Mouse (Mus musculus): ENCODE results near the gene Foxn1. TPM values are rescaled to one million over a fixed set of nuclear protein-coding genes. Genes with fewer than 3 reads are reported as not detected.

The Foxn1 gene
- polyA plus RNA-seq, 1 experiment from 2014 or later = 1.6 TPM

DNA sequence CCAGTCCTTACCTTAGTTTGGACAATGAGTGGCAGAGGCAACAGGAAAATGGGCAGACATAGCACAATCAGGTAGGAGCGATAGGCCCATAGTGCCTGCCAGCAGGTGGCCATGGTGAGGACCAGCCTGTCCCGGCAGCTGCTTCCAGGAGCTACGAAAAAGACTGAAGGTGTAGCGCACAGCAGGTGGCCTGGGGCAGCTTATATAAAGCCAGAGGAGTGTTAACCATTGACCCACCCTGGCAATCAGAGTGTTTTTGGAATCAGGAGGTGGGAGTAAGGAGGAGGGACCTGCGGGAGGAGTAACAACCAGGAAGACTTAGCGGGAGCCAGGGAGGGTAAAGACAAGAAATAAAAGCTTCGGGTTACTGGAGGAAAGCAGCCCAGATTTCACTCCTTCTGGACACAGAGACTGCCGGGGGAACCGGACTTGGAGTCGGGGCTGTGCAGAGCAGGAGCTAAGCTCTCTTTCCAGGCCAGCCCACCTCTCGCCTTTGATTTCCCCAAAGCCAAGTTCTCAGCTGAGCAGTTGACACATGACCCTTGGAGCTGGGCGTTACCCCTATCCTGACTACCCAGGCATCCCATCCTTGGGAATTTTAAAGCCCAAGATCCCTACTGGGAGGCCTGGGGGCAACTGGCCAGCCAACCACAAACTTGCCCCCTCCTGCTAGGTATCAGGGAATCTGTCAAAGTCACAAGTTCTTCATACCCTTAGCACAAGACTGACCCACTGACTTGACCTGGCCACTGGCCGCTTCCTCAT, 35.9 kb upstream of the Foxn1 start, which contains the start of gene Slc13a2:
Slc13a2 (minus strand) TSS at position 163 of the 765 bp plus-strand sequence.
- 24% methylated on average over 13 of the region's 13 CpGs for WGBS

DNA sequence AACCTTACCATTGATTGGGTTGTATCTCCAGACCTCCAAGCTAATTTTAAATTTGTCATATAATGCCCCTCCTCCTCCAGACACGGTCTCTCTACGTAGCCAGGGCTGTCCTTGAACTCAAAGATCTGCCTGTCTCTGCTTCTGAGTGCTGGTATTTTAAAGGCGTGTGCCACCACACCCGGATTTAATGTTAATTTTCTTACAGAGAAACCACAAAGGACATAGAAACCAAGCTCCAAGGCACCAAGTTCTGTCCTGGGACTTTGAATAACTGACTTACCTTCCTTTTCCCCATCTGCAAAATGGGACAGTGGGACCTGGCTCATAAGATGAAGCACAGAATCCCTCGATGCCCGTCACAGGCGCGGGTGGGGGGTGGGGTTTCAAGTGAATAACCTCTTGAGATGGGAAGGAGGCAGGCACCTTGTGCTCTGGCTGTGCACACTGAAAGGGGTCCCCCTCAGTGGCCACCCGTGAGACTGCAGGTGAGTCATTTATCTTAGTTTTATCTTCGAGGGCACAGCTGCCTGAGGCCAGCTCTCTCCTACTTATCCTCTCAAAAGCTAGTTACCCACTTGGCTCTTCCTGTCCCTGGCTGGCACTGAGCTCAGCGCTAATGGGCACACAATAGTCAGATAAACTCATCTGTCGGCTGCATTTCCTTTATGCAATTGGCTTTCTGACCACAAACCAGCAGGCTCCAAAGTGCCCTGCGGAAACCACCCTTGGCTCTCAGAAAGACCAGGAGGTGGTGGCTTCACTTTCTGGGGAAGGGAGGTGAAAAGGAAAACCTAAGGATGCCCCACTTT, 35.0 kb upstream of the Foxn1 start:
- no peak overlapping the region for H3K27ac ChIP-seq (replicated peaks; ENCODE audit: low read depth, low read length)

More for the DNA sequence above, 35.9 kb upstream of the Foxn1 start, which contains the start of gene Slc13a2:
- DNase-seq (ENCODE audit: low spot score) (no peak), ATAC-seq (ENCODE audit: low read depth) (no peak)
- Histone ChIP-seq H3K4me3 (ENCODE audit: low read depth, low read length) (no peak within 1 kb of the TSS), H3K4me2 (ENCODE audit: low read depth, low read length) (no peak within 1 kb of the TSS), H3K9me3 (ENCODE audit: control insufficient read depth, low read length) (no peaks in the 10 kb centered on the region), H3K4me1 (ENCODE audit: control insufficient read depth, insufficient read depth, low read length) (no peaks in the 10 kb centered on the region), H3K9ac (ENCODE audit: low read depth, low read length) (no peak within 1 kb of the TSS), H3K36me3 (ENCODE audit: control insufficient read depth, insufficient read depth, low read length) (no peaks in the 10 kb centered on the region), H3K27me3 (replicated peaks; ENCODE audit: control insufficient read depth, insufficient read depth, low read length) (no peaks in the 10 kb centered on the region), H3K27ac (replicated peaks; ENCODE audit: low read depth, low read length) (no peak within 1 kb of the TSS)

DNA sequence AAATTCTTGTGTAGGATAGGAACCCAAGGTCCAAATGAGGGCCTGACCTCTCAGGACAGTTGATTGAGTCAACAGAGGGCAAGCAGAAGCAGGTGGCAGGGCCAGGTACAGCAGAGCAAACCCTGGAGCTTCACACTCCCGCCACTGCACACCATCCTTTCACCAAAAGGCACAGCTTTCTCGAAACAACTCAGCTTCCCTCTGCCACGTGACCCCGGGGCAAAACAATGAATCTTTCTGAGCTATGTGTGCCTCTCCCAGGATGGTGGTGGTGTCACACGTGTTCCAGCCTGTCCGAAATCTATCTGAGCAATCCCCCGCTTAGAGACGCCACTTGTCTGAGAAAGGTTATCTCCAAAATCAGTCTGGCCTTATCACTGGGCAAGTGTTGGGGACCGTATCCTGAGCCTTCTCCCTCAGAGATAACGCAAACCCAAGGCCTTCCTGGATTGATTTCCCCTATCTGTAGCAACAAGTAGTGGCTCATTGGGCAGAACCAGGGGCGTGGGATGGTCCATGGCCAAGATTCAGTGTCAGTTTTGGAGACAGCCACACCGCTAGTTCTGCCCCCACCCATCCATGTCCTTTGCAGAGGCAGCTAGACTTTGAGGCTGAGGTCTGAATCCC, 34.0 kb upstream of the Foxn1 start:
- Histone ChIP-seq H3K4me2 (ENCODE audit: low read depth, low read length) (no peak overlapping the region), H3K4me1 (ENCODE audit: control insufficient read depth, insufficient read depth, low read length) (no peaks in the 10 kb centered on the region), H3K4me3 (ENCODE audit: low read depth, low read length) (no peak overlapping the region), H3K27ac (replicated peaks; ENCODE audit: low read depth, low read length) (no peak overlapping the region), H3K9me3 (ENCODE audit: control insufficient read depth, low read length) (no peaks in the 10 kb centered on the region), H3K9ac (ENCODE audit: low read depth, low read length) (no peak overlapping the region), H3K27me3 (replicated peaks; ENCODE audit: control insufficient read depth, insufficient read depth, low read length) (no peaks in the 10 kb centered on the region), H3K36me3 (ENCODE audit: control insufficient read depth, insufficient read depth, low read length) (no peaks in the 10 kb centered on the region)
- DNase-seq (ENCODE audit: low spot score) (no peak), ATAC-seq (ENCODE audit: low read depth) (no peak)
- 71% methylated on average over 12 of the region's 12 CpGs for WGBS

More for the DNA sequence above, 35.0 kb upstream of the Foxn1 start:
- Histone ChIP-seq H3K9ac (ENCODE audit: low read depth, low read length) (no peak overlapping the region), H3K9me3 (ENCODE audit: control insufficient read depth, low read length) (no peaks in the 10 kb centered on the region), H3K4me3 (ENCODE audit: low read depth, low read length) (no peak overlapping the region), H3K4me1 (ENCODE audit: control insufficient read depth, insufficient read depth, low read length) (no peaks in the 10 kb centered on the region), H3K4me2 (ENCODE audit: low read depth, low read length) (no peak overlapping the region), H3K36me3 (ENCODE audit: control insufficient read depth, insufficient read depth, low read length) (no peaks in the 10 kb centered on the region), H3K27me3 (replicated peaks; ENCODE audit: control insufficient read depth, insufficient read depth, low read length) (no peaks in the 10 kb centered on the region)
- ATAC-seq (ENCODE audit: low read depth) = no peak
- no peak for DNase-seq (ENCODE audit: low spot score)
- WGBS = 64% methylated on average over 13 of the region's 13 CpGs

- no peak overlapping the region for H3K27ac ChIP-seq (replicated peaks; ENCODE audit: low read depth, low read length)
- no peak overlapping the region for H3K4me2 ChIP-seq (ENCODE audit: low read depth, low read length)
- H3K27me3 ChIP-seq (replicated peaks; ENCODE audit: control insufficient read depth, insufficient read depth, low read length) = no peaks in the 10 kb centered on the region
- no peaks in the 10 kb centered on the region for H3K9me3 ChIP-seq (ENCODE audit: control insufficient read depth, low read length)
- no peak overlapping the region for H3K4me3 ChIP-seq (ENCODE audit: low read depth, low read length)
- H3K9ac ChIP-seq (ENCODE audit: low read depth, low read length) = no peak overlapping the region
- H3K36me3 ChIP-seq (ENCODE audit: control insufficient read depth, insufficient read depth, low read length) = no peaks in the 10 kb centered on the region
- no peak for ATAC-seq (ENCODE audit: low read depth)
- DNase-seq (ENCODE audit: low spot score) = no peak
- H3K4me1 ChIP-seq (ENCODE audit: control insufficient read depth, insufficient read depth, low read length) = no peaks in the 10 kb centered on the region
- WGBS = 81% methylated on average over 6 of the region's 6 CpGs
Observed at GRCm38 (mm10) chr11:78416854-78417253, 30.5 kb upstream of the Foxn1 start.

DNA sequence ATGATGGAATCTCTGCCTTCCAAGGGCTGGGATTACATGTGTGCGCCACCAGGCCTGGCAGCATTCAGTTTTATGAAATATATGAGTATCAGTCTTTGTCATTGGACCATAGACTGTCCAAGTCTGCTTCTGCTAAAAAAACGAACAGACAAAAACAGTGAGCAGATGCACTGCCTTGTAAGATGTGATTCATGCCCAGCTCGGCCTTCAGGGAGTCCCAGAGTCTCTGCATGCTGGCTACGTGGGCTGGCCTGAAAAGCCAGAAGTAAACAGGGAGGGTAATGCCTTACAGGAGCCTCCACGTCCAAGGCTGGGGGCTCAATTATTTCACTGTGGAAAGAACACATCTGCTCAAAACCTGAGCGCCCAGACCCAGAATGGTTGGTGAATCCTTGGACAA, 26.5 kb upstream of the Foxn1 start:
- no peaks in the 10 kb centered on the region for H3K27me3 ChIP-seq (replicated peaks; ENCODE audit: control insufficient read depth, insufficient read depth, low read length)
- H3K9me3 ChIP-seq (ENCODE audit: control insufficient read depth, low read length) = no peaks in the 10 kb centered on the region
- H3K9ac ChIP-seq (ENCODE audit: low read depth, low read length) = no peak overlapping the region
- no peak for DNase-seq (ENCODE audit: low spot score)
- no peaks in the 10 kb centered on the region for H3K4me1 ChIP-seq (ENCODE audit: control insufficient read depth, insufficient read depth, low read length)
- H3K4me2 ChIP-seq (ENCODE audit: low read depth, low read length) = no peak overlapping the region
- 63% methylated on average over 6 of the region's 6 CpGs for WGBS
- no peak for ATAC-seq (ENCODE audit: low read depth)
- H3K27ac ChIP-seq (replicated peaks; ENCODE audit: low read depth, low read length) = no peak overlapping the region
- no peak overlapping the region for H3K4me3 ChIP-seq (ENCODE audit: low read depth, low read length)
- H3K36me3 ChIP-seq (ENCODE audit: control insufficient read depth, insufficient read depth, low read length) = no peaks in the 10 kb centered on the region

- DNase-seq (ENCODE audit: low spot score) (no peak), ATAC-seq (ENCODE audit: low read depth) (no peak)
- Histone ChIP-seq H3K27me3 (replicated peaks; ENCODE audit: control insufficient read depth, insufficient read depth, low read length) (no peaks in the 10 kb centered on the region), H3K4me3 (ENCODE audit: low read depth, low read length) (no peak overlapping the region), H3K27ac (replicated peaks; ENCODE audit: low read depth, low read length) (no peak overlapping the region), H3K36me3 (ENCODE audit: control insufficient read depth, insufficient read depth, low read length) (no peaks in the 10 kb centered on the region), H3K9ac (ENCODE audit: low read depth, low read length) (no peak overlapping the region), H3K4me1 (ENCODE audit: control insufficient read depth, insufficient read depth, low read length) (no peaks in the 10 kb centered on the region), H3K9me3 (ENCODE audit: control insufficient read depth, low read length) (no peaks in the 10 kb centered on the region), H3K4me2 (ENCODE audit: low read depth, low read length) (no peak overlapping the region)
- WGBS = 63% methylated on average over 6 of the region's 6 CpGs
Observed at GRCm38 (mm10) chr11:78412324-78412850, 26.0 kb upstream of the Foxn1 start.

- Histone ChIP-seq H3K27ac (replicated peaks; ENCODE audit: low read depth, low read length) (no peak overlapping the region), H3K4me3 (ENCODE audit: low read depth, low read length) (no peak overlapping the region), H3K9ac (ENCODE audit: low read depth, low read length) (no peak overlapping the region), H3K4me2 (ENCODE audit: low read depth, low read length) (no peak overlapping the region), H3K4me1 (ENCODE audit: control insufficient read depth, insufficient read depth, low read length) (no peaks in the 10 kb centered on the region), H3K9me3 (ENCODE audit: control insufficient read depth, low read length) (no peaks in the 10 kb centered on the region), H3K27me3 (replicated peaks; ENCODE audit: control insufficient read depth, insufficient read depth, low read length) (no peaks in the 10 kb centered on the region), H3K36me3 (ENCODE audit: control insufficient read depth, insufficient read depth, low read length) (no peaks in the 10 kb centered on the region)
- DNase-seq (ENCODE audit: low spot score) (no peak), ATAC-seq (ENCODE audit: low read depth) (no peak)
- 81% methylated on average over 11 of the region's 11 CpGs for WGBS
Observed at GRCm38 (mm10) chr11:78411606-78412323, 25.4 kb upstream of the Foxn1 start.

Data from embryonic facial prominence, embryonic 14.5 days (tissue).